Mouse (Mus musculus) kidney, embryonic 15.5 days (tissue): ENCODE measurements around the gene Lepr. TPM values are rescaled to one million over a fixed set of nuclear protein-coding genes. Genes with fewer than 3 reads are reported as not detected.

Experiments
- ATAC-seq: fragments of 200-750 bp; cut with Nextera tagmentation; replicated peaks from 2 replicates; pipeline ENCODE4 v1.8.0; 2017; ENCODE audit warnings: moderate TSS enrichment; ENCODE audit not compliant: low FRiP score
- H3K27ac ChIP-seq: fragments of 300-500 bp; sonication (generic); 2 replicates; pipeline ENCODE4 v1.5.1; 2015; ENCODE audit warnings: mild to moderate bottlenecking, inconsistent platforms
- H3K27me3 ChIP-seq: fragments of 300-500 bp; sonication (generic); 2 replicates; pipeline ENCODE4 v1.6.1; 2015; ENCODE audit warnings: inconsistent platforms
- H3K36me3 ChIP-seq: fragments of 300-500 bp; sonication (generic); 2 replicates; pipeline ENCODE4 v1.6.1; 2015; ENCODE audit warnings: inconsistent platforms
- H3K4me1 ChIP-seq: fragments of 300-500 bp; sonication (generic); 2 replicates; pipeline ENCODE4 v1.6.1; 2015; ENCODE audit warnings: inconsistent platforms
- H3K4me2 ChIP-seq: fragments of 300-500 bp; sonication (generic); 2 replicates; pipeline ENCODE4 v1.6.1; 2015; ENCODE audit warnings: moderate library complexity, mild to moderate bottlenecking, inconsistent platforms
- H3K4me3 ChIP-seq: fragments of 300-500 bp; sonication (generic); replicated peaks from 2 replicates; pipeline ENCODE4 v1.5.1; 2015; ENCODE audit warnings: mild to moderate bottlenecking, inconsistent platforms
- H3K9ac ChIP-seq: fragments of 300-500 bp; sonication (generic); 2 replicates; pipeline ENCODE4 v1.6.1; 2015; ENCODE audit warnings: mild to moderate bottlenecking, inconsistent platforms
- H3K9me3 ChIP-seq: fragments of 300-500 bp; sonication (generic); replicated peaks from 2 replicates; pipeline ENCODE4 v1.6.1; 2016; ENCODE audit warnings: inconsistent platforms
- whole genome bisulfite sequencing: fragments of 180-500 bp; shearing (Covaris S2); methylation state at CpG from one replicate; pipeline ENCODE4 v1.1.7; 2015; ENCODE audit warnings: mixed read lengths; 5-methylcytosine and 5-hydroxymethylcytosine counted together
- polyA plus RNA-seq: library from polyadenylated mRNA; unstranded; fragments of >200 nt; fragmentation: Nextera tagmentation; extraction: Ambion mirVana; gene quantifications from 2 replicates; pipeline ENCODE4 v1.2.1, GENCODE M21; 2015

The Lepr gene
- 3.9 and 4.5 TPM in 2 replicates for polyA plus RNA-seq

DNA sequence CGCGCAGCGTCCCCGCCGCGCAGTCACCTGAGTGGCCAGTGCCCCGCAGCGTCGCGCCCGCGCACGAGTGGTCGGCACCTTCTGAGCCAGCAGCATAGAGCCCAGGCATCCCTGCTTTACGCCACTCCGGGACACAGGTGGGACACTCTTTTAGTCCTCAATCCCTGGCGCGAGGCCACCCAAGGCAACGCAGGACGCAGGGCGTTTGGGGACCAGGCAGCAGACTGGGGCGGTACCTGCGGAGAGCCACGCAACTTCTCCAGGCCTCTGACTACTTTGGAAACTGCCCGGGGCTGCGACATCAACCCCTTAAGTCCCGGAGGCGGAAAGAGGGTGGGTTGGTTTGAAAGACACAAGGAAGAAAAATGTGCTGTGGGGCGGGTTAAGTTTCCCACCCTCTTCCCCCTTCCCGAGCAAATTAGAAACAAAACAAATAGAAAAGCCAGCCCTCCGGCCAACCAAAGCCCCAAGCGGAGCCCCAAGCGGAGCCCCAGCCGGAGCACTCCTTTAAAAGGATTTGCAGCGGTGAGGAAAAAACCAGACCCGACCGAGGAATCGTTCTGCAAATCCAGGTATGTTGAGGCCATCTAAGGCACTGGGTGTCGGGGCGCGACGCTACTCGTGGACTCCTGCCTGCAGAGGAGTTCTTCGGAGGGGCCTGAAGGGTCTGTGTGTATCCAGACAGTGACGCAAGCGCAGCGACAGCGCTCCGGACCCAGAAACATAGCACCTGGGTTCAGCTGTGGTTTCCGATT lies at the start of gene Lepr:
Gene Lepr, plus strand, starts transcription at position 38 of the 755 bp plus-strand sequence.
- Histone ChIP-seq H3K4me1 (peaks cover 13% of the 10 kb centered on the region), H3K9me3 (no peaks in the 10 kb centered on the region), H3K27me3 (peaks cover 33% of the 10 kb centered on the region), H3K36me3 (no peaks in the 10 kb centered on the region), H3K9ac (peak within 1 kb of the TSS; percentile 35; the same call in 1 of the 2 replicates), H3K27ac (no peak within 1 kb of the TSS), H3K4me3 (peak within 1 kb of the TSS; percentile 53), H3K4me2 (peak within 1 kb of the TSS; percentile 96)
- 1% methylated on average over 50 of the region's 50 CpGs for WGBS
- peak; percentile 64; the same call in 1 of the 2 replicates for ATAC-seq

DNA sequence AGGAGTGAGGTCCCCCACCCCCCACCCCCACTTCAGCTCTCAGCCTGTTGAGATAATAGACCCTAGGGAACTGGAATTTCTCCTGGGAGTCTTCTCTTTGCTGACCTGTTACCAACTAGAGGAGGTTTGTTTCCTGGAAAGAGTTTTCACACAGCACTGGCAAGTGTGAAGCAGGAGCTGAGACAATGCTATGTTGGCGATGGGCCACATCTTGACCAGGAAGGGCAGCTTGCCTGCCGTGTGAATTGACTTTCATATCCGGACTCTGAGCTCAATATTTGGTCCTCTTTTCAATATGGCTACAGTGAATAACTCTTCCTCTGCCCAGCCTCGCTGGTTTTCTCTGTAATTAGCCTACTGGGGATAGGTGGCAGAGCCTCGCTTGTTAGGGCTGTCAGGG lies 48.0 kb upstream of the Lepr start:
- Histone ChIP-seq H3K27me3 (no peaks in the 10 kb centered on the region), H3K4me2 (no peak overlapping the region), H3K9ac (no peak overlapping the region), H3K4me3 (no peak overlapping the region), H3K4me1 (no peaks in the 10 kb centered on the region), H3K9me3 (no peaks in the 10 kb centered on the region; the same call in 1 of the 2 replicates), H3K36me3 (0 out of 2 replicates have a peak, but pooled peaks cover under 1% of the 10 kb centered on the region), H3K27ac (no peak overlapping the region)
- 68% methylated on average over 5 of the region's 5 CpGs for WGBS
- no peak for ATAC-seq

DNA sequence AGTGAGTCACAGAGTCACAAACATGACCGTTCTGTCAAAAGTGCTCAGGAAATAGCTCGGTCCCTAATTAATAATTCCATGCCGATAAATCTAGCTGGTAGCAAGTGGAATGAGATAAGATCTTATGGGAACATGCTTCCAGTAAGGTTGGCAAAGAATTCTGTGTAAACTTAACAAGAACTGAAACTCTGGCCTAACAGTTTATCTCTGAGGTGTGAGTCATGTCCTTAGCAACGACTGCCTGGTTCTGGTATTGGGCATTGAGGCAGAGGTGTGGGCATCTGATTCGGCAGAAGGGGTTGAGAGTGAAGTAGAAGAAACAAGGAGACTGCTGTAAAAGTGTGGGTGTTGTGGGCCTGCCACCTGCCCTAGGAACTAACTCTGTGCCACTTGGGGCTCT lies 47.4 kb upstream of the Lepr start:
- Histone ChIP-seq H3K9ac (no peak overlapping the region), H3K4me2 (no peak overlapping the region), H3K4me3 (no peak overlapping the region), H3K27me3 (no peaks in the 10 kb centered on the region), H3K27ac (no peak overlapping the region), H3K9me3 (no peaks in the 10 kb centered on the region; the same call in 1 of the 2 replicates), H3K4me1 (no peaks in the 10 kb centered on the region), H3K36me3 (no peaks in the 10 kb centered on the region)
- WGBS = 75% methylated on average over 5 of the region's 5 CpGs
- ATAC-seq = no peak

DNA sequence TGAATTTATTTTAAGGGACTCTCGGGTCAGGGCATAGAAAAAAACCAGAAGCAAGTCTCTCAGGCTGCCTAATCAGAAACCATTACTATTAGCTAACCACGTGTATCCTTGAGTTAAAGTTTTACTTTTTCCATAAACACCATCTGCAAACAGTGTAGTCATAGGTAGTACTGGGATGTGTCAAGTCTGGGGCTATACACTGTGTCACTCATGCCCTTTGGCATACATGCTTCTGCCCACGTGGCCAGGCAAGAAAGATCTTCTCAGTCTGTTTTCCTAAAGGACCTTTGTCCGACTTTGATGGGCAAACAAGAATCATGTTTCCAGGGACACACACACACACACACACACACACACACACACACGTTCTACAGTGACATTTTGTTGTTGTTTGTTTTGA lies 42.4 kb upstream of the Lepr start:
- ATAC-seq = no peak
- no peaks in the 10 kb centered on the region for H3K36me3 ChIP-seq
- WGBS = 65% methylated on average over 5 of the region's 5 CpGs

DNA sequence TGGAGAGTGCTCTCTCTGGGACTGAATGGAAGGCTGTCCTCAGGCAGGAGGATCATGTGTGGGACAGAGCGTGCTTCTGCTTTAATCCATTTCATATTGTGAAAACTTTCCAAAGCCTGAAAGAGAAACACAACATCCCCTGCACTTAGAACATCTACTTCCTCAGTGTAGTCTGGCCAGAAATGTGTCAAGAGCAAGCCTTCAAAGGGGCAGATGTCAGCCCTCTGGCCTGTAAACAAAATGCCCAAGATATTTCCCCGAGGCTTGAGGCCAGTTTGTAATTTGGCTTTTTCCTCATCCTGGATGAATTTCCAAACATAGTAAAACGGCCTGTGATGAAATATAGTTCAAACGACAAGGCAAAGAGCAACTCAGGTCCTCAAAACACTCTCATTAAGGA lies 41.5 kb upstream of the Lepr start:
- no peak overlapping the region for H3K27ac ChIP-seq
- no peaks in the 10 kb centered on the region for H3K36me3 ChIP-seq
- 0 out of 2 replicates have a peak, but pooled peaks have one; percentile 40 for ATAC-seq
- H3K4me1 ChIP-seq = no peaks in the 10 kb centered on the region
- no peak overlapping the region for H3K9ac ChIP-seq
- 45% methylated on average over 4 of the region's 4 CpGs for WGBS
- no peaks in the 10 kb centered on the region for H3K27me3 ChIP-seq
- H3K4me2 ChIP-seq = no peak overlapping the region
- no peaks in the 10 kb centered on the region for H3K9me3 ChIP-seq
- H3K4me3 ChIP-seq = no peak overlapping the region

More for the DNA sequence above, 42.4 kb upstream of the Lepr start:
- Histone ChIP-seq H3K27ac (no peak overlapping the region), H3K4me2 (no peak overlapping the region), H3K4me1 (no peaks in the 10 kb centered on the region), H3K4me3 (no peak overlapping the region), H3K27me3 (no peaks in the 10 kb centered on the region), H3K9ac (no peak overlapping the region), H3K9me3 (no peaks in the 10 kb centered on the region)

DNA sequence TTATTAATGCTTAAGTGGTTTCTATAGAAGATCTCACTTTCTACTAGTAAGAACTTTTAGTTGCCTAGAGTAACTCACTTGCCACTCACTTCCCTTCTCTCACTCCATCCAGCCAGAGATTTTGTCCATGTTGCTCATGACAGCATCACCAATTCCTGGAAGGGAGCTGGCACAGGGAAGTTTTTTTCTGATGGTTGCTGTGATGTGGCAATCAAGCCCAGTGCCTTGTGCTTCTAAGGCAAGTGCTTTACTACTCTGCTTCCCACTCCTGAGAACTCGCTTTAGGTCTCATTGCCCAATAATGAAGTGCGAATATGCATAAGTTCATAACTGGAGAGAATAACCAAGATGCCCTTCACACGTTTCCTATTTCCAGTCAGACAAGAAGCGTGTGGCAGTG lies 34.6 kb upstream of the Lepr start:
- ATAC-seq = no peak
- 89% methylated on average over 4 of the region's 4 CpGs for WGBS
- H3K9ac ChIP-seq = no peak overlapping the region
- no peaks in the 10 kb centered on the region for H3K4me1 ChIP-seq
- H3K27ac ChIP-seq = no peak overlapping the region
- H3K36me3 ChIP-seq = no peaks in the 10 kb centered on the region
- H3K4me2 ChIP-seq = no peak overlapping the region
- no peak overlapping the region for H3K4me3 ChIP-seq
- no peaks in the 10 kb centered on the region for H3K27me3 ChIP-seq
- no peaks in the 10 kb centered on the region for H3K9me3 ChIP-seq

DNA sequence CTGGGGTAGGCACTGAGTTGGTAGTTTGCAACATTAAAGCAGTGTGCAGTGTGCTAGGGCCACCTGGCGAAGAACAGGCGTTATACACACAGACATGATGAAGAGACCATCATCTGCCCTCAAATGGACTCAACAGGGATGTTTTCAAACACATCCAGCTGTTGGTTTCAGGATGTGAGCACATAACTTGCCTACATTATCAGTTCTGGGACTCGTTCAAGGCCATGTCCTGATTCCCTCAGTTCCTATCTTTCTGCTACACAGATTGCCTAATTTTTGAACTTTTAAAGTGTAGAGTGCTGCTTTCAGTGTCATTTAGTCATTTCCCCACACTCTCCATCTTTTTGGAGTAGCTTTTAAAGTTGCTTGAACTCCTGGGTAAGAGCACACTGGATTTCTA lies 34.1 kb upstream of the Lepr start:
- no peaks in the 10 kb centered on the region for H3K4me1 ChIP-seq
- 84% methylated on average over 3 of the region's 3 CpGs for WGBS
- H3K27me3 ChIP-seq = no peaks in the 10 kb centered on the region
- no peak overlapping the region for H3K27ac ChIP-seq
- no peak for ATAC-seq
- H3K36me3 ChIP-seq = no peaks in the 10 kb centered on the region
- no peak overlapping the region for H3K4me2 ChIP-seq
- no peak overlapping the region for H3K4me3 ChIP-seq
- no peaks in the 10 kb centered on the region for H3K9me3 ChIP-seq
- no peak overlapping the region for H3K9ac ChIP-seq

DNA sequence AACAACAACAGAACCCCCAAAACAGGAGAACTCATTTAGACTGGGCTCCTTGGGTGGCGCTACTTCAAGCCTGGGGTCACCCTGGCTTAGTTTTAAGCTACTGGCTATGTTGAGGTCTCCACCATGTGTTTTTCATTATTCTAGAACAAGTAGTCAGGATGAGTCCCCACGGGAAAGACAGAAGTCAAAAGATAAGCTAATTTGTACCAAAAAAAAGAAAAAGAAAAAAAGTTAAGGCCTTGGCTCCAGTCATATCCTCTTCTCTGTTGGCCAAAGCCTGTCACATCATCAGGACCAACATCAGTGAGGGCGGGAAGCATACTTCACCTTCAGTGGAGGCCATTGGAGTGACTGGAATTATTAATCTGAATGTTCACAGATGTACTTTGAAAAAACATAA lies 32.4 kb upstream of the Lepr start:
- Histone ChIP-seq H3K9me3 (no peaks in the 10 kb centered on the region), H3K27me3 (no peaks in the 10 kb centered on the region), H3K27ac (no peak overlapping the region), H3K9ac (no peak overlapping the region), H3K4me1 (no peaks in the 10 kb centered on the region), H3K36me3 (no peaks in the 10 kb centered on the region), H3K4me3 (no peak overlapping the region), H3K4me2 (no peak overlapping the region)
- no peak for ATAC-seq
- WGBS = 86% methylated on average over 3 of the region's 3 CpGs

DNA sequence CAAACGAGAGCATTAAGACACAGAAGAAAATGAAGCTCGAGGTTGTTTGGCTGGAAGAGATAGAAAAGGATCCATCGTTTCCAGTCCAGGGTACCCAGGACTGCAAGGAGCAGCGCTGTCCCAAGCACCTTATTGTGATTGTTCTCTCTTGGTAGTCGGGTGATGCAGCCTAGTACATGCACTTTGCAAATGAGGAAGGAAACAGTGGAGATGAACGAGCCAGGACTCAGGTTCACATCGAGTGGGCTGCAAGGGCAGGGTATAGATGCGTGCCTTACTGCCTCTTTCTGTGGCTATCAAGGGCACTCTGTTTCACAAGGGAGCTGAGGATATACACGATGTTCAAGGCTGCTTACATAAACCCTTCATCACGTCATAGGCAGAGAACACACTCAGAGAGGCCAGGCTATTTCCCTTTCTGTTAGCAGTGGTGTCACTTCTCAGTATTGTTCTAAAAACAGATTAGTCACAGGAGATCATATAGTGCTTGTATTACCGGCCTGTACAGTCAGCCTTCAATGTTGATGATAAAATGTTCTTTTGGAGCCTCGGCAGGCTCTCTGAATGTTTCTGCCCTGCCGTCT lies 30.9 kb upstream of the Lepr start:
- Histone ChIP-seq H3K27me3 (no peaks in the 10 kb centered on the region), H3K27ac (no peak overlapping the region), H3K9me3 (no peaks in the 10 kb centered on the region), H3K4me2 (no peak overlapping the region), H3K9ac (no peak overlapping the region), H3K4me1 (no peaks in the 10 kb centered on the region), H3K36me3 (no peaks in the 10 kb centered on the region), H3K4me3 (no peak overlapping the region)
- no peak for ATAC-seq
- 78% methylated on average over 13 of the region's 13 CpGs for WGBS

DNA sequence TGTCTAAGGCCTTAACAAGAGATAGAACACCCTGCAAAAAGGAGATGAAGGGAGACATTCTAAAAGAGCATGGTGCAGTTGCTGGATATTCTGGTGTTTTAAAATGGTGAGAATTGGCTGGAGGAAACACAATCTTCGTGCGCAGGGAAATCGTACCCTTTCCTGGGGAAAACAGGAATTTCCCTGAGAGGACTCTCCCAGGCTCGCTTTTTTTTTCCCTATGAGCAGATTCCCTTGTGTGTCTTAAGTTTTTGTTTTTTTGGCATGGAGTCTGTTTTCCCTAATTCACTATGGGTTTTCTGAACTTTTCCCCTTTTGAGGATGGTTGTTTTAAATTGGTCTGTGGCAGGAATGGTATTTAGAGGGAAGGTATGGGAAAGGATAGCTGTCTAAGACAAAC lies 28.0 kb upstream of the Lepr start:
- no peaks in the 10 kb centered on the region for H3K9me3 ChIP-seq
- ATAC-seq = no peak
- H3K27me3 ChIP-seq = no peaks in the 10 kb centered on the region
- H3K27ac ChIP-seq = no peak overlapping the region
- H3K4me3 ChIP-seq = no peak overlapping the region
- no peaks in the 10 kb centered on the region for H3K36me3 ChIP-seq
- H3K4me2 ChIP-seq = no peak overlapping the region
- no peaks in the 10 kb centered on the region for H3K4me1 ChIP-seq
- H3K9ac ChIP-seq = no peak overlapping the region
- 69% methylated on average over 4 of the region's 4 CpGs for WGBS

DNA sequence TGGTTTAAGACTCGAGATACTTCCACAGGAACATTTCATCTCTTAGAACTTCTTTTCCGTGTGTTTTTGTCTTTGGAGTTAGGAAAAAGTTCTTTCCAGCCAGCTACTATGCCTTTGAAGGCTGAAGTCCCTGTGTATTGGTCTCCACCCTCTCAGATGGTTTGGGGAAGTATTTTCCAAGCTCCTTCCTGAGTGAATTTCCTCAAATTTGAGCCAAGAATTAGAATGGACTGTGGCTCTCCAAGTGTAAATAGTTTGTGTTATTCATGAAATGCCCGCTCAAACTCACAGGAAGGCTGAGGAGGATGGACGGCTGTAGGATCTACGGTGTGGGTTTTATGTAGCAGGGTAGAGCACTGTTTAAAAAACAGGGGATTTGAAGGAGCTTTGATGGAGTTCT lies 27.6 kb upstream of the Lepr start:
- H3K4me1 ChIP-seq = no peaks in the 10 kb centered on the region
- no peak overlapping the region for H3K27ac ChIP-seq
- ATAC-seq = no peak
- WGBS = 71% methylated on average over 5 of the region's 5 CpGs
- H3K9me3 ChIP-seq = no peaks in the 10 kb centered on the region
- H3K36me3 ChIP-seq = no peaks in the 10 kb centered on the region
- H3K4me2 ChIP-seq = no peak overlapping the region
- no peak overlapping the region for H3K9ac ChIP-seq
- H3K4me3 ChIP-seq = no peak overlapping the region
- H3K27me3 ChIP-seq = no peaks in the 10 kb centered on the region

DNA sequence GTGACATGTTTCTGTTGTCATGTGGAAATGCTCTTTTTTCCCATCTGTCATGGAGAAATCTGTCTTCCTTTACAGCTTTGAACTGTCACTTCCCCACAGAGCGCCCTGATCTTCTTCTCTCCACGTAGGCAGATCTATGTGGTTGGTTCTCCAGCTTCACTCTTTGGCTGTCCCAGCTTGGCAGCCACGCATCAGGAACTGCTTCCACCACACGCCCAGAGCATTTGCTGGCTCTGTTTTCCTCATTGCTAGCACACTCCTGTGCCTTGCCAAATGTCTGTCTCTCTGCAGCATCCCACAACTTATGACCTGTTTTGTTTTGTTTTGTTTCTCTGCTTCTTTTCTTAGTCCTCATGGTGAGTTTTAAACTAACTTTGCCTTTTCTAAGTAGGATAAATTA lies 24.3 kb upstream of the Lepr start:
- no peak overlapping the region for H3K4me2 ChIP-seq
- H3K27ac ChIP-seq = no peak overlapping the region
- no peak for ATAC-seq
- H3K4me3 ChIP-seq = no peak overlapping the region
- no peaks in the 10 kb centered on the region for H3K36me3 ChIP-seq
- 69% methylated on average over 4 of the region's 4 CpGs for WGBS
- H3K27me3 ChIP-seq = no peaks in the 10 kb centered on the region
- H3K9ac ChIP-seq = no peak overlapping the region
- H3K4me1 ChIP-seq = no peaks in the 10 kb centered on the region
- no peaks in the 10 kb centered on the region for H3K9me3 ChIP-seq
